Mouse (Mus musculus): ENCODE data around the gene Zbtb42. TPM values are rescaled to one million over a fixed set of nuclear protein-coding genes. Genes with fewer than 3 reads are reported as not detected.
A peak's percentile ranks its signal among the peaks of the same experiment; 100 is the strongest.

Zbtb42 gene
- polyA plus RNA-seq, 1 experiment from 2014 or later: 1.6 TPM

DNA sequence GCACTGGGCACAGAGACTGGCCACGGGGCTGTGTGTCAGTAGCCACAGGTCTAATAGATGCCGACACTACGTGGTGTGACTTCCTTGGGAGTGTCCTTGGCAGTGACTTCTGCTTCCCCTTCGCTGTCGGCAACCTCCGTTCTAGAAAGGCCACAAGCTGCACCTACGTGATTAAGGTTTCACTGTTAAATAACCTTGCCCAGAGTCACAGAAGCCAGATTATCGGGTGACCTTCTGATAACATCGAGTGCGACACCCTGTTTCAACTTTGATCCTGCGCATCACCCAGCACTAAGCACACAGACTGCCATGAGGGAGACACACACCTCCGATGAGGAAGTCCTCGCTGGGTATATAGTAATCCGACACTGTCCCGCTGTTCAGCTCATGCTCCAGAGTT, 9.8 kb downstream of the Zbtb42 start:
- H3K27ac ChIP-seq (replicated peaks; ENCODE audit: low read depth, low read length): no peak overlapping the region
- H3K36me3 ChIP-seq (ENCODE audit: control insufficient read depth, insufficient read depth, low read length): no peaks in the 10 kb centered on the region
- DNase-seq (ENCODE audit: low spot score) (no peak), ATAC-seq (ENCODE audit: insufficient number of reproducible peaks, low FRiP score, low TSS enrichment, low read depth) (no peak)
- 65% methylated on average over 15 of the region's 15 CpGs for WGBS
- H3K9me3 ChIP-seq (ENCODE audit: control insufficient read depth, low read length): no peaks in the 10 kb centered on the region
- no peak overlapping the region for H3K4me3 ChIP-seq (ENCODE audit: low read depth, low read length)
- H3K4me2 ChIP-seq (ENCODE audit: low read depth, severe bottlenecking): no peak overlapping the region
- H3K4me1 ChIP-seq (ENCODE audit: control insufficient read depth, insufficient read depth, low read length): peaks cover 7% of the 10 kb centered on the region; the same call in 1 of the 2 replicates
- no peak overlapping the region for H3K9ac ChIP-seq (ENCODE audit: low read length)
- H3K27me3 ChIP-seq (ENCODE audit: control insufficient read depth, insufficient read depth, low read length): no peaks in the 10 kb centered on the region

DNA sequence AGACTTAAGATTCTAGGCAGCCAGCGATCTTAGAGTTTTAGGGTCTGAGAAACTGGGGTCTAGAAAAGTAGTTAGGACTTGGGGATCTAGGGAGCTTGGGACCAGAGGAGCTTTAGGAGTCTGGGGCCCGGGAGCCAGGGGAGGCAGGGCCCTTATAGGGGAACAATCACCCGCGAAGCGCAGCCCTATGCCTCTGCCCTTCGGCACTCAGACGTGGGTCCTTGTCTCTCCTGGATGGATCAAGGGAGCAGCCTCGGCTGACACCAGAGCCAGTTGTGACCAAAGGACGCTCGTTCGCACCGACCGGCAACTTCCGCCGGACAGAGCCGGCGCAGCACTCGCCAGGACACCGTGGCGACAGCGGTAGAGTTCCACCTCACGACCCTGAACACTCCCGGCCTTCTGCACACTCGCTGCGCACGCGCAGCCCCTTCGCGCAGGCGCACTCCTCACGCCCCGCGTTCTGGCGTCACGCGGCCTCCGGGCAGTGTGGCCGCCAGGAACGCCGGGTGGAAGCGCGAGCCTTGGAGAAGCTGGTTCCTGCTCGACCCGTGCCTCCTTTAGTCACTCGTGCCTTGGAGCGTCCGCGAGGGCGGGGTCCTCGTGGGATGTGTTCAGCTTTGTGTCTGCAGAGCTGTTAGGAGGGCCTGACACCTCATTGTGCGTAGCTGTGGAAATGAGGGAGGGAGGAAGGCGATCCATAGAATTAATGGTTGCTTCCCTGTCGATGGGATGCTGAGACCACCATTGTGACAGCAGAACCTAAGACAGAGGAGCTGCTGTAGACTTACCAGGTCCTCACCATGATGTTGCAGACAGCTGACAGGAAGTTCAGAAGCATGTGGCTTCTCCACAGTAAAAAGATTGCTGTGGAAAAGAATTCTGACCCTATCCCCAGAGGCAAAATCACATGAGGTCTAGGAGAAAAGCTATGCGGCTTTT, 14.8 kb downstream of the Zbtb42 start:
- DNase-seq (ENCODE audit: low spot score) (peak; percentile 95), ATAC-seq (ENCODE audit: insufficient number of reproducible peaks, low FRiP score, low TSS enrichment, low read depth) (peak; percentile 93)
- H3K4me3 ChIP-seq (ENCODE audit: low read depth, low read length): peak overlapping the region; percentile 55
- WGBS: 4% methylated on average over 54 of the region's 54 CpGs
- peak overlapping the region; percentile 90 for H3K4me2 ChIP-seq (ENCODE audit: low read depth, severe bottlenecking)
- H3K9me3 ChIP-seq (ENCODE audit: control insufficient read depth, low read length): no peaks in the 10 kb centered on the region
- peak overlapping the region; percentile 62; the same call in 1 of the 2 replicates for H3K27ac ChIP-seq (replicated peaks; ENCODE audit: low read depth, low read length)
- no peaks in the 10 kb centered on the region for H3K27me3 ChIP-seq (ENCODE audit: control insufficient read depth, insufficient read depth, low read length)
- peaks cover 10% of the 10 kb centered on the region; the same call in 1 of the 2 replicates for H3K4me1 ChIP-seq (ENCODE audit: control insufficient read depth, insufficient read depth, low read length)
- H3K36me3 ChIP-seq (ENCODE audit: control insufficient read depth, insufficient read depth, low read length): no peaks in the 10 kb centered on the region
- H3K9ac ChIP-seq (ENCODE audit: low read length): peak overlapping the region; percentile 83

DNA sequence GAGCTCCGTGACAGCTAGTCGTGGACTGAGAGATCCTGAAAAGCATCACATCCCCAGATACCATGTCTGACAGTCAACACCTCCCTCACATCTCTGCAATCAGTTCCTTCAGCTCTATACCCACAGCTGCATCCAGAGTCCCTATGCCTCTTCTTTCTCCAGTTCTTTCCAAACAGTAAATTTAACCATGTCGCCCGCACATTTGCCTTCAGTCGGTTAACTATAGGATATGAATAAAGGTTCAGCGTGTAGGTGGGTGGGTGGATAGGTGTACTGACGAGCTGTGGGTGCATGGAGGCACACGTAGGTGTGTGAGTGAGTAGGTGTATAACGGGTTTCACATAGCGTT, 15.5 kb downstream of the Zbtb42 start:
- Histone ChIP-seq H3K36me3 (ENCODE audit: control insufficient read depth, insufficient read depth, low read length) (no peaks in the 10 kb centered on the region), H3K4me2 (ENCODE audit: low read depth, severe bottlenecking) (peak overlapping the region; percentile 90), H3K4me3 (ENCODE audit: low read depth, low read length) (peak overlapping the region; percentile 55), H3K9me3 (ENCODE audit: control insufficient read depth, low read length) (no peaks in the 10 kb centered on the region), H3K9ac (ENCODE audit: low read length) (peak overlapping the region; percentile 83), H3K27ac (replicated peaks; ENCODE audit: low read depth, low read length) (no peak overlapping the region), H3K27me3 (ENCODE audit: control insufficient read depth, insufficient read depth, low read length) (no peaks in the 10 kb centered on the region), H3K4me1 (ENCODE audit: control insufficient read depth, insufficient read depth, low read length) (peaks cover 10% of the 10 kb centered on the region; the same call in 1 of the 2 replicates)
- DNase-seq (ENCODE audit: low spot score) (no peak), ATAC-seq (ENCODE audit: insufficient number of reproducible peaks, low FRiP score, low TSS enrichment, low read depth) (no peak)
- 81% methylated on average over 10 of the region's 10 CpGs for WGBS

DNA sequence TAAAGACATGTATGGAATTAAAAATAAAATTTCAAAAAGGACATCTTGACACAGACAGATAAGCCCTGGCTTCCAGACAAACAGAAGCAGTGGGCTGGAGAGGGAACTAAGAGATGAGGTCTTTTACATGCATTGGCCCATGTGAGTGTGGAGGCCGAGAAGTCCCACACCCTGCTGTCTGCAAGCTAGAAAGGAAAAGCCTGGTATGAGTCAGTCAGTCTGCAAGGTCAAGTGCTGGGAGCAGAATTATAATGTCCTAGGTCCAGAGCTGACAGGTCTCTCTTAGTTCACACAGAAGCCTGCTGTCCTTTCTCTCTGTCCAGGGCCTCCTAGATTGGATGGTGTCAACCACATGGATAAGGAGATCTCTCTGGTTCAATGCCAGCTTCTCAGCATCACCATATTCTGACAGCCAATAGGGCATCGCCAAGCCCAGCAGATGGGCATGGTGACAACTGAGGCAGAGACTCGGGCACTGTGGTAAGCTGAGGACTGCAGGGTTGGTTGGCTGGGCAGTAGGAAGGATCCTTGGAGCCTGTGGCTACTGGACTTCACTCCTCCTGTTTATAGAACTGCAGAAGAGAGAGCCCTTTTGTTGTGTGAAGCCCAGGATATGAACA, 18.3 kb downstream of the Zbtb42 start:
- Histone ChIP-seq H3K9me3 (ENCODE audit: control insufficient read depth, low read length) (no peaks in the 10 kb centered on the region), H3K4me2 (ENCODE audit: low read depth, severe bottlenecking) (no peak overlapping the region), H3K9ac (ENCODE audit: low read length) (no peak overlapping the region), H3K4me3 (ENCODE audit: low read depth, low read length) (no peak overlapping the region), H3K27me3 (ENCODE audit: control insufficient read depth, insufficient read depth, low read length) (peaks cover 16% of the 10 kb centered on the region), H3K4me1 (ENCODE audit: control insufficient read depth, insufficient read depth, low read length) (peaks cover 23% of the 10 kb centered on the region), H3K36me3 (ENCODE audit: control insufficient read depth, insufficient read depth, low read length) (no peaks in the 10 kb centered on the region), H3K27ac (replicated peaks; ENCODE audit: low read depth, low read length) (no peak overlapping the region)
- DNase-seq (ENCODE audit: low spot score) (no peak), ATAC-seq (ENCODE audit: insufficient number of reproducible peaks, low FRiP score, low TSS enrichment, low read depth) (no peak)
- 81% methylated on average over 3 of the region's 3 CpGs for WGBS

DNA sequence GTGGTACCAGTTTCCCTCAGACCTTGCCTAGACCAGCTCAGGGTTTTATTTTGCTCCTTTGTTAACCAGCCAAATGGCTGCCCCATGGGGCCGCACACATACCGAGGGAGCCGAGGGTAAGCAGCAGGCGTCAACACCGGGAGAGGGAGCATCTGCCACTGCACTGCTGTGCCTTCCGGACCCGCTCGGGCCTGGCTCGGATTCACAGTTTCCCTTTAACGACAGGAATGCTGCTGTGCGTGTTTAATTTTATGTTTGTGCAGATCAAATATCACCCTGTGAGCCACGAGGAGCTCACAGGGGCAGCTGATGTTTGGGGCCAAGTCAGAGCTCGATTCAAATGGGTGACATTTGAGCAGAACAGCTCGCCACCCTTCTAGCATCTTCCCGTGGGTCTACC, 21.9 kb downstream of the Zbtb42 start:
- 8% methylated on average over 15 of the region's 15 CpGs for WGBS
- Histone ChIP-seq H3K27me3 (ENCODE audit: control insufficient read depth, insufficient read depth, low read length) (peaks cover 16% of the 10 kb centered on the region), H3K27ac (replicated peaks; ENCODE audit: low read depth, low read length) (no peak overlapping the region), H3K4me2 (ENCODE audit: low read depth, severe bottlenecking) (peak overlapping the region; percentile 31; the same call in 1 of the 2 replicates), H3K36me3 (ENCODE audit: control insufficient read depth, insufficient read depth, low read length) (no peaks in the 10 kb centered on the region), H3K9me3 (ENCODE audit: control insufficient read depth, low read length) (no peaks in the 10 kb centered on the region), H3K4me3 (ENCODE audit: low read depth, low read length) (no peak overlapping the region), H3K9ac (ENCODE audit: low read length) (peak overlapping the region; percentile 37; the same call in 1 of the 2 replicates), H3K4me1 (ENCODE audit: control insufficient read depth, insufficient read depth, low read length) (peaks cover 13% of the 10 kb centered on the region)
- DNase-seq (ENCODE audit: low spot score): peak; percentile 52
- no peak for ATAC-seq (ENCODE audit: insufficient number of reproducible peaks, low FRiP score, low TSS enrichment, low read depth)

DNA sequence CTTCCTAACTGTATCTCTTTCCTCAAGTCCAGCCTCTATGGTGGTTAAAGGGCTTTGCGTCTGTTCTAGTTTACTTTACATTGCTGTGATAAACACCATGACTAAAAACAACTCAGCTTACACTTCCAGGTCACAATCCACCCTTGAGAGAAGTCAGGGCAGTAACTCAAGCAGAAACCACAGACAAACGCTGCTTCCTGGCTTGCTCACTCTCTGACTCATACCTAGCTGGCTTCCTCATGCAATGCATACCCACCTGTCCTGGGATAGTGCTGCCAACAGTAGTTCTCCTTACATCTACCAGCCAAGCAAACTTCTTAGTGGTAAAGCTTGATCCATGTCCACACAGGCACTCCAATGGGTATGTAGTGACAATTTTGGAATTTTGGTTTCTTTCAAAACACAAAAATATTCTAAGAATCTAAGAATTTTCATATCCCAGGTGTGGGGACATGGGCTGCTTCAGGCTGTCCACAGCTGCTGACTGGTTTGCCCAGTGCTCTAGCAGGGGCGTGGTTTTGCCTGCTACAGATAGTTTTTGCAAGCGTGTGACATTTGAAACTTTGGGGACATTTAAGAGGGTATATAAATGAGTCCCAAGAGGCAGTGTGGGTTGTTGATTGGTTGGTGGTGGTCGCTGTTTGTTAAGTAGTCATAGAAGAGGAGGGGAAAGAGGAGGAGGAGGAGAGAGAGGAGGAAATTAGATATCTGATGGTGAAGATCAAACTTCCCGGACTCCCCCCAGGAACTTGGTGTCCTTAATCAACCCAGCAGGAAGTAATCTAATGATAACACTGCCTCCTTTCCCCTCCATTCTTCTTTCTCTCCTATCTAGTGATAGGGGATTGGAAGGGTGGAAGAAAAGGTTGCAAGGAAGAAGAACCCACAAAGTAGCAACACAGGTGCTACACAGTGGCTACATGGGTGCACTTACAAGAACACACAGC, 24.0 kb downstream of the Zbtb42 start:
- Histone ChIP-seq H3K9ac (ENCODE audit: low read length) (no peak overlapping the region), H3K9me3 (ENCODE audit: control insufficient read depth, low read length) (no peaks in the 10 kb centered on the region), H3K4me2 (ENCODE audit: low read depth, severe bottlenecking) (no peak overlapping the region), H3K4me1 (ENCODE audit: control insufficient read depth, insufficient read depth, low read length) (peaks cover 13% of the 10 kb centered on the region), H3K27ac (replicated peaks; ENCODE audit: low read depth, low read length) (no peak overlapping the region), H3K4me3 (ENCODE audit: low read depth, low read length) (no peak overlapping the region), H3K36me3 (ENCODE audit: control insufficient read depth, insufficient read depth, low read length) (no peaks in the 10 kb centered on the region), H3K27me3 (ENCODE audit: control insufficient read depth, insufficient read depth, low read length) (peaks cover 19% of the 10 kb centered on the region)
- ATAC-seq (ENCODE audit: insufficient number of reproducible peaks, low FRiP score, low TSS enrichment, low read depth): no peak
- no peak for DNase-seq (ENCODE audit: low spot score)
- WGBS: 67% methylated on average over 6 of the region's 6 CpGs

DNA sequence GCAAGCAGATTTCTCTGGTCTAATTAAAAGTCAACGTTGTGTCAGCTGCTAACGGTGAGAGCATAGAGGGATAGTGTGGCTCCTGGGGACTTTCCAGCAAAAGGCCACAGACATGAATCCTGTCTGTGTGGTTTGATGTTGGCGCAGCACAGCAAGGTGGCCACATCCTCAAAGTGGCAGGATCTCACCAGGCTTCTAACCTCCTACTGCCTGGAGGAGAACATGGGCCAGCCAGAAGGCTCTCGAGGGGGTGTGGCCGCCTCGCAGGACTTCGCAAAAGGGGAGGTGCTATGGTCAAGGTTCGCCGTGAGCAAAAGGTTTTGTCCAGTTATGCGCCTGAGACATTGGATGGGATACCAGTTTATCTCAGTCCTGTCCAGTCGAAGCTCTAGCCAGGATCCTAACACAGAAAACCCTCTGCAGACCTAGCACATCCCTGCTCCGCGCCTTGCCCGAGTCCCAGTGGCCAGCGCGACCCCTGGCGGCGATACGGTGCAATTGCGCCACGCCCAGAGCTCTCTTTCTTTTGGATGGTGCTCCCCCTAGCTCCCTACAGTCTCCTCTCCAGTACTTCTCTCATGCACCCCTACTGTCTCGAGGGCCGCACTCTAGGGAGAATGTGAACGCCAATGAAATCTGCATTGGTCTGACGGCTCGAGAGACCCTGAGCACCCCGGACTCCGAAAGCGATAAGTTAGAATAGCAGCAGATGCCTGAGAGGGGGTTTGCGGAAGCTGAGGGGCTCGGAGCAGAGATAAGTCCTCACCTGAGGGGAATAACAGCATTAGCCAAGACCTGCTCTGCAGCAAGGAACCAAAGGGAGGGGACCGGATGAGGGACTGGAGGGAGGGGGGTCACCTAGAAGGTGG, 28.3 kb downstream of the Zbtb42 start:
- Histone ChIP-seq H3K36me3 (ENCODE audit: control insufficient read depth, insufficient read depth, low read length) (no peaks in the 10 kb centered on the region), H3K9ac (ENCODE audit: low read length) (no peak overlapping the region), H3K27ac (replicated peaks; ENCODE audit: low read depth, low read length) (no peak overlapping the region), H3K4me1 (ENCODE audit: control insufficient read depth, insufficient read depth, low read length) (no peaks in the 10 kb centered on the region), H3K4me2 (ENCODE audit: low read depth, severe bottlenecking) (peak overlapping the region; percentile 36; the same call in 1 of the 2 replicates), H3K4me3 (ENCODE audit: low read depth, low read length) (no peak overlapping the region), H3K9me3 (ENCODE audit: control insufficient read depth, low read length) (no peaks in the 10 kb centered on the region), H3K27me3 (ENCODE audit: control insufficient read depth, insufficient read depth, low read length) (peaks cover 6% of the 10 kb centered on the region; the same call in 1 of the 2 replicates)
- DNase-seq (ENCODE audit: low spot score) (peak; percentile 93), ATAC-seq (ENCODE audit: insufficient number of reproducible peaks, low FRiP score, low TSS enrichment, low read depth) (peak; percentile 76; the same call in 1 of the 2 replicates)
- 13% methylated on average over 32 of the region's 32 CpGs for WGBS

All from limb, embryonic 11.5 days (tissue).